Mouse (Mus musculus) retina, postnatal 1 day (tissue): ENCODE results near the gene Ldb3.

Experiments used
- DNase-seq: peaks from one replicate; pipeline ENCODE4 v3.0.0-alpha.2; 2012

Gene Ldb3

DNA sequence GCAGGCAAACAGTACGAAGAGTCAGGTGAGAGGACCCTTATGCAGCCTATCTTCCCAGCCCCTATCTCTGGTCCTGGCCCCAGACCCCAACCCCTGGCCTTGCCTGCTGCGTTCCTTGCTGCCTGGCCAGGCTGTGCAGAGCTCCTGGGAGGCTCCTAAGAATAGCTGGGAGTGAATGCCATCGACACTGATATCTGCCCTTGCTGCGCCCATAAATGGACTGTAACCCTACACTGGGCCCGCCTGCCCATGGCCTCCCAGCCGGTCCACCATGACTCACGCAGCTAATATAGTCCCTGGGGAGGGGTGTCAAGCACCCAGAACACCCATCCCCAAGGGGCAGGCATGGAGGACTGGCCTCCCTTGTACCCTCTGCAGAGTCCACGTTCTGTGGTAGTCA, at the start of gene Ldb3:
Gene Ldb3, minus strand, starts transcription at position 185 of the 400 bp plus-strand sequence.
- no peak for DNase-seq

DNA sequence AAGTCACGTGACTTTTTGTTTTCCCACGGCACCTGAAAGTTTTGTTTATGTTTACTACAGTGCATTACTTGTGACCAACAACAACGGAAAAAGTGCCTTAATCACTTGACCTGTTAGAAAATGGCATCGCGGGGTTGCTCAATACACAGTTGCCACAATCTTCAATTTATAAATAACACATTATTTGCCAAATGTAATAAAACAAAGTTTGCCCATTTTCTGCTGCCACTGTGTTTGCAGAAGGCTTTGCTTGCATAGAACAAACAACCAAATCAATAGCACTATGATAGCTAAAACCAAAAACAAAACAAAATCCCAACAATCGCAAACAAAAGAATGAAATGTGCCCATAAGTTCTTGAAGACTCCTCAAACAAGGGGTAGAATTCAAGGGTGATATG, 47.2 kb upstream of the Ldb3 start:
- DNase-seq, result no peak

DNA sequence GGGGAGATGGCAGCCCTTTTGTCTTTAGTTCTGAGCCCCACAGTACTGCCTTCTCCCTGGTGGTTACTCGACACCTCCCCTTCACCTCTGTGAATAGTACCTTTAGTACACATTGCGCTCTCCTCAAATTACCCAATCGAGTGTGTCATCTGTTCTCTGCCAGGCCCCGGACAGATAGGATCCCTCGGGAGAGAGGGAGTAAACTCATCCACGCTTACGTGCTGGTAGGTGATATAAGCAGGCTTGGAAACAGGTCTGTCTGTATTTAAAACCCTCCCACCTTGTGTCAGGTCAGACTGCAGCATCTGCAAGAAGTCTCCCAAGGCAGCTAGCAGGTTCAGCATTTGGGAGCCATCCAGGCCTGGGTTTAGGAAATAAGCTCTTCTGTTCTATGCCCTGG, 46.7 kb upstream of the Ldb3 start:
- no peak for DNase-seq

DNA sequence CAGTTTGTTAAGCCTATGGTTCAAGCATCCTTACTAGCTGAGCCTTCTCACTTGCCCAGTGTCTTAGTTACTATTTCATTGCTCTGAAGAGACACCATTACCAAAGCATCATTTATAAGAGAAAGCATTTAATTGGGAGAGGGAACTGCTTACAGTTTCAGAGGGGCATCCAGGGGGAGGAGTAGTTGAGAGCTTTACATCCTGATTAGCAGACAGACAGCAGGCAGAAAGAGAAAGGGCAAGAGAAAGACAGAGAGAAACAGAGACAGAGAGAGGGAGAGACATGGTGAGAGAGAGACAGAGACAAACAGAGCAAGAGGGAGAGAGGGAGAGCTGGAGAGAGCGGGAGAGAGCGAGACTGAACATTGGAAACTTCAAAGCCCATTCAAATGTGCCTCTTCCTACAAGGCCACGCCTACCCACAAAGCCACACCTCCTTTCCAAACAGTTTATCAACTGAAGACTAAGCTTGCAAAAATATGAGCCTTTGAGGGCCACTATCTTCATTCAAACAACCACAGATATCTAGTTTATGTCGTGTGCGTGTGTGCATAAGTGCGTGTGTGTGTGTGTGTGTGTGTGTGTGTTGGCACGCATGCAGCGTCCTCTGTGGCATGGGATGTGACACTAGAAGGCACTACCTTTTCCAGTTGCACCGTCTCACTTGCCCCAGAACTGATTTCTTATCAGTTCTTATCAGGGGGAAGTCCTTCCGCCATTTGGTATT, 44.4 kb upstream of the Ldb3 start:
- no peak for DNase-seq

DNA sequence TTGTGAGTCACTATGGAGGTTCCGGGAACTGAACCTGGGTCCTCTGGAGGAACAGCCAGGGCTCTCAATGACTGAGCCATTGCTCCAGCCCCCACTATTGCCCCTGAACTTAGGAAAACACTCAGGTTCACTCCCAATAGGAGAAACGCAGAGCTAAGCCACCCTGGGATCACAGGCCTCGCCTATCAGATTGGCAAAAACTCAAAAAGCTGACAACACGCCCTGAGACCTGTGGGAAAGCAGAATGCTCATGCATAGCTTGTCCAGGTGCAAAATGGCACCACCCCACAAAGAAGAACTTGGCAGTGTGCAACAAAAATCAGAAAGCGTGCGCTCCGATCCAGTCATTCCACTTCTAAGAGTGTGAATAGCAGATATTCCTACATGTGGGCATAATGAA, 38.3 kb upstream of the Ldb3 start:
- no peak for DNase-seq

DNA sequence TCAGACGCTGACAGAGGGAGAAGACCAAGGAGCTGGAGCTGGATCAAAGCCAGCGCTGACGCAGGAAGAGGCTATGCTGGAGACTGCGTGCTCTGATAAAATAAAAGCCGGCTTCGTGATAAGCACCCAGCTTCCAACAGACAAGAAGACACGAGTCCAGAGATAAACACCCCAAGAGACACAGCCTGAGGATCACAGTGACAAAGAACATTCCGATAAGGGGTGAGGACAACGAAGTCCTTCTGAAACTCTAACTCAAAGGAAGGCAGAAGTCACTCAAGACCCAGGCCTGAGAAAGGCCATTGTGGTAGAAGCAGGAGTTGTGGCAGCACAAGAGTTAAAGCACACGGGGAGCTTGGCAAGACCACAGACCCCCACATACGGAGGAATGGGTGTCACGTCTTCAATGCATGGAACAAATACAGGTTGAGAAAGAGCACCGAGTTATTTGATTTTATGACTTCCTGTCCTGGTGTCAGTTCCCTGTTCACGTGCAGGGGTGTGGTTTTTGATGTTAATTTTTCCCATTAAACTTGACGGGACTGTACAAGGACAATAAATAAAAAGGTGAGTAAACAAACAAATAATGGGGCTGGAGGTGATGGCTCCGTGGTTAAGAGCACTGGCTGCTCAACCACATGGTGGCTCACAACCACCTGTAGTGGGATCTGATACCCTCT, 35.2 kb upstream of the Ldb3 start:
- no peak for DNase-seq

DNA sequence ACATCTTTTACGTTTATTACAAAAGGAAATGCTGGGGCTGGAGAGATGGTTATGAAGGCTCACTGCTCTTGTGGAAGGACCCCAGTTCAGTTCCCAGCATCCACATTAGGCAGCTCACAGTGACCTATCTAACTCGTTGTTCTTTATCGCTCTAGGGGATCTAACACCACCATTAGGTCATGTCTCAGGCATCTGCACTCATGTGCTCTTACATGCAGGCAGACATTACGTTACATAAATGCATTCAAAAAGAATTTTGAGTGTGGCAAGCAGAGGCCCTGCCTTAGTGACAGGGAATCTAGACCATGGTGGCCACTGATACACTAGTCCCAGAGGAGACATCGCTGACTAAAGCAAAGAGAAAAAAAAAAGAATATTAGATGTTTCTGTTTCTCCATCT, 34.6 kb upstream of the Ldb3 start:
- DNase-seq, result no peak

DNA sequence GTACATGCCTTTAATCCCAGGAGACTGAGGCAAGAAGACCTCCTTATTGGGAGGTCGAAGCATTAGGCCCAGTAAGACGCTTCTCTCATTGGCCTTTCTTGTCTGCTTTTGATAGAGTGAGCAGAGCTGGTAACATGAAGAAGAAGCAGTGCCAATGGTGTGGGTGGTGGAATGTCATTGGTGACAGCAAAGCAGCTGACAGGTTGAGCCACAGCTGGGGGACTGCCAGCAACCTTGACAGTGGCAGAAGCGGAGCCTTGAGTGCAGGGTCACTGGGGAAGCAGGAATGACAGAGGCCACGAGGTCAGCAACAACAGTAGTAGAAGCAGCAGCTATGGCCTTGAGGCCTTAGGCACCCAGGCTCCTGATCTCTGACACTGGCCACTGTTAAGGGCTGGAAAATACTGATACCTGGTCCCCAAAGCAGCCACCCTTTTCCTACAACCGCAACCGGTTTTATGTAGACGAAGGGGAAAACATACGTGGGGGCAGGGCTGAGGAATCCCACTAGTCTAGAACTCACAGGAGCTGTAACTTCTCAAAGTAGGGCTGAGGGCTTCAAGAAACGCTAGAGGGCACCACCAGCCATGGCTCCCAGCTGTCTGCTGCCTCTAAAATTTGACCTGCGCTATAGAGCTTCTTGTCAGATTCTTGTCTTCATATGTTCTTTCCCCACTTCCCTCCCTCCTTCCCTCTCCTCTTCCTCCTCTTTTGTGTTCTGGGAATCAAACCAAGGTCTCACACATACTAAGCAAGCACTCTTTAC, 32.3 kb upstream of the Ldb3 start:
- peak; percentile 54 for DNase-seq

DNA sequence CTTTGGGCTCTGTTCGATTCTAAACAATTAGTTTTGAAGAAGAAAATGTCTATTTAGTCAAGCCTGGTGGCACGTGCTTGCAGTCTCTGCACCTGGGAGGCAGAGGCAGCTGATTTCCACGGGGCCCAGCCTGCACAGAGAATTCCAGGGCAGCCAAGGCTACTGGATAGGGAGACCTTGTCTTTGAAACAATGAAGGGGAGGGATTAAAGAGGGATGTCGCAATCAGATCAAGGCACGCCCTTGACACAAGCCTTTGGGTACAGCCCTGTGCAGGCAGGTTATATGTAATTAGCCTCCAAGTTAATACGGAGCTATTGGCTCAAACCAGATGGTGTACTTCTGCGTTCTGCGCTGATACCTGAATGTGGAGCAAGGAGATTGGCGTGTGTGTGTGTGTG, 30.3 kb upstream of the Ldb3 start:
- no peak for DNase-seq

DNA sequence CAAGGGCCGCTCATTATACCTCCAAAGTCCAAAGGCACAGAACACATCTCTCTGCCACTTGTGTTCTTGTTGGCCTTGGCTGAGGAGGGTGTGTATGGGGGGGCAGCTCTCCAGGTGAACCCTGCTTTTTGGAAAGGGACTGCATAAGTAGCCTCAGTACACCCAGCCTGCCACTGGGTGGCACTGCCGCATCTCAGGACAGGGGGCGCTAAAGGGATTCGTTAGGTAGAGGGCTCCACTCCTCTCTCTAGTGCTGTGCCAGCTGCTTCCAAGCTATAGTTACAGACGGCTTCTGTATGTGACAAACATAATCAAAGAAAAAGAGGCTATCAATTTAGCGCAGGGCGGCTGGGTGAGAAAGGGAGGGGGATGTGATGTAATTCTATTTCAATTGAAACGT, 28.3 kb upstream of the Ldb3 start:
- peak; percentile 91 for DNase-seq

DNA sequence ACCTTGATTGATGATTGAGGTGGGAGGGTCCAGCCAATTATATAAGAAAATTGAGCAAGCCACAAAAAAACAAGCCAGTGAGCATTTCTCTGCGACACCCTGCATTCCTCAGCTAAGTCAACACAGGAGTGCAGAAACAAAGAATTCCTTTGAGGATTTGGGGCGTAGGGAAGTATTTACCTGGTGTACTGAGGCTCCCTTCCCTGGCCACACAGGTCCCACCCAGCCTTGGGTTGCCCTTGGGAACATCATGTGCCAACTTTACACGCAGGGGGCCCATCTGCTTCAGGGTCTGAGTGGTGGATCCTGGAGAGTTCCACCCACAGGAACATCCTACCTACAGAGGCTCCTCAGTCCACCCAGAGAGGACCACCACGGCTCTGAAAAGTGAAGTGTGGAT, 27.1 kb upstream of the Ldb3 start:
- no peak for DNase-seq

DNA sequence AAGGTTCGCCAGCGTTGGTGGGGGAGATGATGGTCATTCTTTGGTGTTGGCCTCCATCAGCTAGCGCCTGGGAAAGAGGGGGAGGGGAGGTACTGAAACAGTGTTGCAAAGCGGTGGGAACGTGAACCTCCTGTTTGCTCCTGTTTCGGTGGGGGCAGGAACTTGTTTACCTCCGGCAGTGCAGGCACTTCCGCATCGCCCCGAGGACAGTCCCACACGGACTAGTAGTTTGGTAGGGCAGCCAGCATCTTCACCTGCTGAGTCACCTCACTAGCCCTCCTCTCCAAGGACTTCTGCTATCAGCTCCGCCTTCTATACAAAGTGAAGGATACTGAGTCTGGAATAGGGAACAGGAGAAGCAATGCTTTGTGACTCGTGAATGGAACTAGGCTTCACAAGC, 26.6 kb upstream of the Ldb3 start:
- DNase-seq, result no peak

DNA sequence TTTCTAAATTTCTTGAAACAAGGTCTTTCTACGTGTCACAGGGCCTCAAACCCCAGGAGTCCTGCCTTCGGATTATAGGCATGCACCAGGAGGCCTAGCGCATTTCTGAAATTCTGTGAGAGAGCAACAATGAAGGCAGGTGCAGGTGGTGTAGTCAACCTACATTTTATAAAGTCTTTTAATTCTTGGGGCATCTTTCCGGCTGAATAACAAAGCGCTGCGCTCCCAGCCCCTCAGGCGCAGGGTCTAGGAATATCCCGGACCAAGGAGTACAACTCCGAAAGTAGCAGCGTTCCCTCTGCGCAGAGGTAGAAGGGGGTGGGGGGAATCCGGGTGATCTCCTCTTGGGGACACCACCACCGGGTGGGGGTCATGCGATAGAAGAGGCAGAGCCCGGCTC, 26.1 kb upstream of the Ldb3 start:
- no peak for DNase-seq

DNA sequence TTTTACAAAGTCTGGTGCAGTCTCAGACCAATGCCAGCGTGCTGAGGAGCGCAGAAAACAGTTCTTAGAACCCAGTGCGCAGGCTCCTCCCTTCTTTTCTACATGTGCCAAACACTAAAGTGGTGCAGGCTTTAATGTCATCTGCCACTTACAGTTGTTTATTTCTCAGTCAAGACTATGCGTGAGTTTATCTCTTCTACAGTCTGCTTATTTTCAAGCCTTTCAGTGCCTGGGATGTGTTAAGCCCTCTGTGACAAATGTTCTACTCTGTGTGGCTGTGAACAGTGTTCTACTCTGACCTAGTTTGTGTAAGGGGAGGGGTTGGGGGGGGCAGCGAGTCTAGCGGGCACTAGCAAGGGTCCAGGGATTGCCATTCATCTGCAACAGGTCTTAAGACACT, 25.0 kb upstream of the Ldb3 start:
- peak; percentile 40 for DNase-seq

DNA sequence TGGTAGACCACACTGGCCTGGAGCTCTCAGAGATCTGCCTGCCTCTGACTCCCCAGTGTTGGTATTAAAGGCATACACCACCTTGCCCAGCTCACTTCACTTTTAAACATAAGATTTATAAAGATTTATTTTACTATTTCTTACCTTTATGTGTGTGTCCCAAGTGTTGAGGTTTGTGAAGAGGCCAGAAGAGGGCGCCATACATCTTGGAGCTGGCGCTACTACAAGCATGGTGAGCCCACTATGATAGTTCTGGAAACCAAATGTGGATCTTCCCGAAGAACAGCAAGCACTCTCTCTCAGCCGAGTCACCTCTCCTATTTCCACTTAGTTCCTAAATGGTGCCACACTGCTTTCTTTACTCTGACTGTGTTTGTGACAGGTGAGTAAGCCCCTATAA, 23.7 kb upstream of the Ldb3 start:
- peak; percentile 48 for DNase-seq

DNA sequence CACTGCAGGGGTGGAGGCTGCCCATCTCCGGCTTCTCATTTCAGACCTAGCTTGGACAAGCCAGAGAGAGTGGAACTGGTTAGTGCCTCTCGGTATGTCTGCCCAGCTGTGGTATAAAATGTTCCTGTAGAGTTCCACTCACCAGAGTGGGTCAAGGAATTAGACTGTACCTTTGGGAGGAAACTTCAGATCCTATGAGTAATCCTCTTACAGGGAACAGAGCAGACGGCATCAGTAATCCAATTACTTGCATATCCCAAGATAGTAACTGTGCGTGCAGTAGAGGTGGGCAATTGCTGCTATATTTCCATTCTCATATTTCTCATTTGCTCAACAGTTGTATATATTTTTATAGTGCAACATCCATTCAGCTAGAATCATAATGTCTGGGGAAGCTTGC, 23.1 kb upstream of the Ldb3 start:
- peak; percentile 67 for DNase-seq

DNA sequence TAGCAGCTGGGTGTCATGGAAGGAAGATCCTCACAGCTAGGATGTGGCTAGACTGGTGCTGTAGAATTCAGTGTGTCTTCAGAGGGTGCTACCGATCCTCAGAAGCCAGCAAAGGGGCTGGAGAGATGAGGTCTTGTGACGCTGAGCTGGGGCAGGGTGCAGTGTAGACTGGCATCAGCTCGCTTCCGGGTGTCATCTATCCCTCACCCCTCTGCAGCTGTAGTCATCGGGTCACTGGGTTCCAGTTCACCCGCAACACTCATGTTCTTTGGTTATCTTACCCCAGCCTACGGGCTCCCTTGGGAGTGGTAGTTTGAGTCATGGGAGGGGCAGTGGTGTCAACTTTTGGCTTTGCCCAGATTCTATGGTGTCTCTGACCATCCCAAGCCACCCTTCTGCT, 13.4 kb upstream of the Ldb3 start:
- no peak for DNase-seq

DNA sequence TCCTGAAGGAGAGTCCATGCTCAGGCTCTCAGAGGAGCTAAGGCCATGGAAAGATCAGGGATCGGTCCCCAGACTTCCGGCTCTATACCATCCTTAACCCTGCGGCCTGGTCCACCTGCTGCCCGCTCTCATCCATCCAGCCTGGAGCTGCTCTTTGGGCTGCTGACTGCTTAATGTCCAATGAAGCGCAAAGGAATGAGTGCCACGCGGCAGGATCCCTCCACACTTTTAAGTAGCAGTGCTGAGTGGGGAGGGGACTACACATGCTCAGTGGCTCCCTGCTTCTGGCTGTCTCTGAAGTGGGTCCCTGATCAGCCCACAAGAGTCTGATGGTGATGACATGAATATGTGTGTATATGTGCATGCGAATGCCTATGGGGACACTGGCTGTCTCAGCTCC, 11.5 kb upstream of the Ldb3 start, which contains the start of gene Opn4:
Gene Opn4, minus strand, starts transcription at position 202 of the 400 bp plus-strand sequence.
- peak; percentile 65 for DNase-seq

DNA sequence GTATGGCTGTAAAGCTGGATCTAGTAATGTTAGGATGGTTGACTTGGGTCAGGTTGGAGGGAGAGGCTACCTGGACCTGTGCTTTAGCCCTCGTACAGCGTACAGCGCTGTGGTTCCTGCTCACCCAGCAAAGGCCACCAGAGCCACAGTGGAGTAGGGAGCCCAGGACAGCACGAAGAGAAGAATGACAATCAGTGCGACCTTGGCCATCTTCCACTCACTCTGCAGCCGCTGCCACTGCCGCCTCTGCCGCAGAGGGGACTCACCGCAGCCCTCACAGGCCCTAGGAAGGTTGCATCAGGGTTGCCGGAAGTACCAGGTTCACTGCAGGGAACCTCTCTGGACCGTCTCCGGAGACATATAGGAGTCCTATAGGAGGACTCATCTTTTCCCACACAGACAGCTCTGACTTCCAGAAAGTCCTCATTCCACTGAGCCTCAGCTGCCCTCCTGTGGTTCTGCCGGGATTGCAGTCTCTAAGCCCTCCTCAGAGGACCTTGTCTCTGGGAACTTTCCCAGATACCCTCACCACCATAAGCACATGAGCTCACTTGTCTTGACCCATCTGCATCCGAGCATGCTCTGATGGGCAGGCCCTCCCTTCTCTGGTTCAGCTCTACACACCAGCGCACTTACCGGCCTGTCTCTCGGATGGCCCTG, 7.2 kb upstream of the Ldb3 start:
- no peak for DNase-seq

DNA sequence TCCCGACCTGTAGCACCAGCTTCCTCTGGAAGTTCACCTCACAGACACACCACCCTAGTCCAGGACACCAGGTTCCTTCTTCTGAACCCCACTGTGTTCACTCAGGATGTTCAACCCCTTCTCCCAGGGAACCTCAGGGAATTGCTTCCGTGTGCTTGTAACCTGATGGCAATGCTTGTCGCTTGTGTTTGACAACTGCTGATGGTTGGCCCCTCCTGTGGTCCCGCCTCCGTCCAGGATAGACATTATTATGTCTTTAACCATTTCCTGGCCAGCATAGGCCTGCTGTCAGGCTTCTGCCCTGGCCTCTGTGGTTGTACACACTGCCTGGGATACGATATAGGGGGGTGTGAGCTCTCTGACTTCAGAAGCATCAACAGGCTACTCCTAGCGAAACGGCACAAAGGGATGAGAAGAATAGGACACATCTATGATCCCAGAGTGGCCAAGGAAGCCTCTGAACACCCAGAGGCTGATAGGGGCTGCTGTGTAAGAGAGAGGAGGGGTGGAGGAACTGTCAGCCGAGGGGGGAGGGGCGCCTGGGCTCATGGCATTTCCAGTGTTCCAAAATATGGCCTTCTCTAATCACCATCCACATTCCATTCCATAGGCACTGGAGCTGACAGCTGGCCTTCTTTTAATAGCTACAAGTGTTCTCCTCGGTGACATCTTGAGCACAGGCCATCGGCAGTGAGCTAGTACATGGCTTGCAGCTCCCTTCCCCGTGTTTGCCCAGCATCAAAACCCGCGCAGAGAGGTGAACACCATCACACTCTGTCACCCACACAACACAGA, 3.5 kb upstream of the Ldb3 start:
- DNase-seq, result no peak

DNA sequence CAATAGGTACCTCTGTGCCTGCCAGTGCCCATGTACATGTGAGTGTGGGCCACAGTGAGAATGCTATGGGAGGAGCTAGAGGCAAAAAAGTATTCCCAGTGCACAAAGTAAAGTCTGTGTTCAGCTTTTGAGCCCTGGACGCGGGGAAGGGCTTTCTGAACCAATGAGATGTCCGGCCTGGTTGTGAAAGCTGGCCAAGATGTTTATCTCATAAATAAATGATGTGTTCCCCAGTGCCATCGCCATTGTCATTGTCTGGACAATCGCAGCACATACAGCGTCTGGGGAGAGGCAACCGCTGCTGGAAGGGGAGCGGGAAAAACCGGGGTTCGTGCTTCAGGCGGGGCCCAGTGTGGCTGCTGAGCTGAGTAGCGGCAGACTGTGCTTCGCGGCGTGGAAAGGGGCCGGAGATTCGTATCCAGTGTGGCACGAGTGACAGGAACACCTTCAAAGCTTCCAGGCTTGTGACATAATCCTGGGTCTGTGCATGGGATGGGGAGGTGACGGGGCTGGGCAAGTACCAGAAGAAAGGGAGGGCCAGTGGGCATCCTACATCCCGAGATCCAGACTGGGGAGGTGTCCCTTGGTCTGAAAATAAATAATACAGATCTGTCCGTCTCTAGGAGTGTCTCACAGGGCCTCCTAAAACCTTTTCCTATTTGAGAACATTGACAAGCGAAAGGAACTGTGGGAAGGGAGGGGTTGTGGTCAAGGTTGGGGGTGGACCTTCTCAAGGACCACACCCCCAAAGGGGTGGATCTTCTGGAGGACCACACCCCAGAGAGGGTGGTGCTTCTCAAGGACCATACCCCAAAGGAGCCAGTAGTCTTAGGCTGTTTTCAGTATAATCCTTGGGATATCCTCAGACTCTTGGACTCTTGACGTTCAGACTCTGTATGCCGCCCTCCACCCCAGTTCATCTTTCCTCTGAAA, 2.5 kb upstream of the Ldb3 start:
- DNase-seq, result no peak
